Mouse (Mus musculus): ENCODE measurements around the gene Prkag3. TPM values are rescaled to one million over a fixed set of nuclear protein-coding genes. Genes with fewer than 3 reads are reported as not detected.

Gene Prkag3
- 0.52 TPM in 1 of 2 replicates, not detected in the other for polyA plus RNA-seq (2011; ENCODE audit: insufficient read depth, insufficient read length, low replicate concordance, missing spikeins)

GRCm38 (mm10) chr1:74748643-74749271 lies at the start of gene Prkag3:
Gene Prkag3, minus strand, starts transcription at chr1:74749221.
- Histone ChIP-seq H3K27ac (ENCODE audit: control insufficient read depth, insufficient read depth, low read depth, low read length, poor library complexity) (no peak within 1 kb of the TSS; the same call in 1 of the 2 replicates), H3K4me1 (ENCODE audit: control insufficient read depth, insufficient read depth, low read length) (peaks cover 3% of the 10 kb centered on the region; the same call in 1 of the 2 replicates), H3K4me3 (replicated peaks; ENCODE audit: control insufficient read depth, low read depth, low read length) (no peak within 1 kb of the TSS)
- WGBS, result 12% methylated on average over 30 of the region's 30 CpGs
- TF ChIP-seq CTCF (IDR thresholded peaks at IDR 0.05; ENCODE audit: control insufficient read depth, insufficient read depth, low read length) (peak; percentile 55; the same call in 1 of the 2 replicates), POLR2A (IDR thresholded peaks at IDR 0.05; ENCODE audit: borderline replicate concordance, control insufficient read depth, low read depth, low read length) (no peak)

- WGBS, result 54% methylated on average over 5 of the region's 5 CpGs
- no peak overlapping the region for H3K27ac ChIP-seq (ENCODE audit: control insufficient read depth, insufficient read depth, low read depth, low read length, poor library complexity)
- H3K4me3 ChIP-seq (replicated peaks; ENCODE audit: control insufficient read depth, low read depth, low read length), result no peak overlapping the region
- no peaks in the 10 kb centered on the region; the same call in 1 of the 2 replicates for H3K4me1 ChIP-seq (ENCODE audit: control insufficient read depth, insufficient read depth, low read length)
- TF ChIP-seq POLR2A (IDR thresholded peaks at IDR 0.05; ENCODE audit: borderline replicate concordance, control insufficient read depth, low read depth, low read length), result no peak
- no peak for TF ChIP-seq CTCF (IDR thresholded peaks at IDR 0.05; ENCODE audit: control insufficient read depth, insufficient read depth, low read length)
Observed at GRCm38 (mm10) chr1:74797459-74797858, 48.4 kb upstream of the Prkag3 start.

GRCm38 (mm10) chr1:74795145-74795529 lies 46.1 kb upstream of the Prkag3 start:
- no peak for TF ChIP-seq CTCF (IDR thresholded peaks at IDR 0.05; ENCODE audit: control insufficient read depth, insufficient read depth, low read length)
- TF ChIP-seq POLR2A (IDR thresholded peaks at IDR 0.05; ENCODE audit: borderline replicate concordance, control insufficient read depth, low read depth, low read length), result no peak
- WGBS, result 5% methylated on average over 10 of the region's 11 CpGs
- Histone ChIP-seq H3K4me3 (replicated peaks; ENCODE audit: control insufficient read depth, low read depth, low read length) (no peak overlapping the region), H3K4me1 (ENCODE audit: control insufficient read depth, insufficient read depth, low read length) (no peaks in the 10 kb centered on the region; the same call in 1 of the 2 replicates), H3K27ac (ENCODE audit: control insufficient read depth, insufficient read depth, low read depth, low read length, poor library complexity) (no peak overlapping the region)

GRCm38 (mm10) chr1:74794487-74795144 lies 45.6 kb upstream of the Prkag3 start:
- WGBS, result 1% methylated on average over 35 of the region's 38 CpGs
- Histone ChIP-seq H3K4me3 (replicated peaks; ENCODE audit: control insufficient read depth, low read depth, low read length) (no peak overlapping the region), H3K4me1 (ENCODE audit: control insufficient read depth, insufficient read depth, low read length) (no peaks in the 10 kb centered on the region; the same call in 1 of the 2 replicates)

GRCm38 (mm10) chr1:74792831-74793660 lies 44.0 kb upstream of the Prkag3 start:
- Histone ChIP-seq H3K27ac (ENCODE audit: control insufficient read depth, insufficient read depth, low read depth, low read length, poor library complexity) (no peak overlapping the region), H3K4me3 (replicated peaks; ENCODE audit: control insufficient read depth, low read depth, low read length) (no peak overlapping the region), H3K4me1 (ENCODE audit: control insufficient read depth, insufficient read depth, low read length) (no peaks in the 10 kb centered on the region; the same call in 1 of the 2 replicates)
- TF ChIP-seq POLR2A (IDR thresholded peaks at IDR 0.05; ENCODE audit: borderline replicate concordance, control insufficient read depth, low read depth, low read length), result no peak
- no peak for TF ChIP-seq CTCF (IDR thresholded peaks at IDR 0.05; ENCODE audit: control insufficient read depth, insufficient read depth, low read length)
- WGBS, result 57% methylated on average over 19 of the region's 19 CpGs

More at GRCm38 (mm10) chr1:74794487-74795144, 45.6 kb upstream of the Prkag3 start:
- TF ChIP-seq CTCF (IDR thresholded peaks at IDR 0.05; ENCODE audit: control insufficient read depth, insufficient read depth, low read length) (no peak), POLR2A (IDR thresholded peaks at IDR 0.05; ENCODE audit: borderline replicate concordance, control insufficient read depth, low read depth, low read length) (no peak)
- H3K27ac ChIP-seq (ENCODE audit: control insufficient read depth, insufficient read depth, low read depth, low read length, poor library complexity), result no peak overlapping the region

- Histone ChIP-seq H3K4me3 (replicated peaks; ENCODE audit: control insufficient read depth, low read depth, low read length) (no peak within 1 kb of the TSS), H3K27ac (ENCODE audit: control insufficient read depth, insufficient read depth, low read depth, low read length, poor library complexity) (no peak within 1 kb of the TSS; the same call in 1 of the 2 replicates), H3K4me1 (ENCODE audit: control insufficient read depth, insufficient read depth, low read length) (no peaks in the 10 kb centered on the region; the same call in 1 of the 2 replicates)
- 3% methylated on average over 11 of the region's 11 CpGs for WGBS
- no peak for TF ChIP-seq CTCF (IDR thresholded peaks at IDR 0.05; ENCODE audit: control insufficient read depth, insufficient read depth, low read length)
- TF ChIP-seq POLR2A (IDR thresholded peaks at IDR 0.05; ENCODE audit: borderline replicate concordance, control insufficient read depth, low read depth, low read length), result no peak
Observed at GRCm38 (mm10) chr1:74791249-74791648, 42.2 kb upstream of the Prkag3 start, which contains the start of gene Wnt10a. Gene Wnt10a, plus strand, starts transcription at chr1:74791516.

- 39% methylated on average over 3 of the region's 3 CpGs for WGBS
- no peaks in the 10 kb centered on the region; the same call in 1 of the 2 replicates for H3K4me1 ChIP-seq (ENCODE audit: control insufficient read depth, insufficient read depth, low read length)
- TF ChIP-seq POLR2A (IDR thresholded peaks at IDR 0.05; ENCODE audit: borderline replicate concordance, control insufficient read depth, low read depth, low read length) (no peak), CTCF (IDR thresholded peaks at IDR 0.05; ENCODE audit: control insufficient read depth, insufficient read depth, low read length) (no peak)
- H3K27ac ChIP-seq (ENCODE audit: control insufficient read depth, insufficient read depth, low read depth, low read length, poor library complexity), result no peak overlapping the region
- H3K4me3 ChIP-seq (replicated peaks; ENCODE audit: control insufficient read depth, low read depth, low read length), result no peak overlapping the region
Observed at GRCm38 (mm10) chr1:74790095-74790494, 41.1 kb upstream of the Prkag3 start.

Data from bone marrow, adult 2 months (tissue).